Mouse (Mus musculus) layer of hippocampus, adult 8-10 months (tissue): ENCODE results near the gene Gatb. TPM values are rescaled to one million over a fixed set of nuclear protein-coding genes. Genes with fewer than 3 reads are reported as not detected.

ENCODE experiments used
- DNase-seq, 2 experiments: peaks; one replicate each; pipeline ENCODE4 v3.0.0; 2022; ENCODE audit warnings: low spot score in 2 of 2
- total RNA-seq, 4 experiments: library from RNA; stranded (reverse); gene quantifications; 2 replicates each; pipeline ENCODE4 v1.2.4; 2022

Gene Gatb
- total RNA-seq, 4 experiments from 2014 or later = 16.8 to 23.8 (median 23.4) TPM

DNA sequence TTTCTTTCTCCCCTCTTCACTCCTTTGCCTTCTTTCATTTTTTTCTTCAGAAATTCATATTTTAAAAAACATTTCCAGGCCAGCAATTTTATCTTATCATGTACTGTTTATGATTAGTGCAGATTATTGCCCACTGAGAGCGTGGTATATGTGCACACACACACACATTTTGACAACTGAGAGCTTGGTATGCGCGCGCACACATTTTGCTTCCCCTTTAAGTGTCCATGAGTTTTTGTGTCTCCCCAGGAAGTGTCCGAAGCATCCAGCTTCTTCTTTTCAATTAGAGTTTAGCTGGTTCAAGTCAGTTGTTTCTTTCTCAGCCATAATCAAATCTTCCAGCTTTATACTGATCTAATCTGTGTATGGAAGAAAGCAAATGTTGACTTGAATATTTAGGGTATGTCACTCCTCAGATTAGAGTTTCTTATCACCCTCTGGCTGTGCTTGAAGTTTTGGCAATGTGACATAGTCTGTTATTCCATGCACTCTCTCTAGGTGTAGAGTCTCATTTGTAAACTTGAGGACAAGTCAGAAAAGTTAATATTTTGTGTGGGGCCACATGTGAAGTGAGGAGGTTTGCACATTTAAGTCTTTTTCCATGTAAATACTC lies 18.8 kb downstream of the Gatb start:
- no peak for DNase-seq

DNA sequence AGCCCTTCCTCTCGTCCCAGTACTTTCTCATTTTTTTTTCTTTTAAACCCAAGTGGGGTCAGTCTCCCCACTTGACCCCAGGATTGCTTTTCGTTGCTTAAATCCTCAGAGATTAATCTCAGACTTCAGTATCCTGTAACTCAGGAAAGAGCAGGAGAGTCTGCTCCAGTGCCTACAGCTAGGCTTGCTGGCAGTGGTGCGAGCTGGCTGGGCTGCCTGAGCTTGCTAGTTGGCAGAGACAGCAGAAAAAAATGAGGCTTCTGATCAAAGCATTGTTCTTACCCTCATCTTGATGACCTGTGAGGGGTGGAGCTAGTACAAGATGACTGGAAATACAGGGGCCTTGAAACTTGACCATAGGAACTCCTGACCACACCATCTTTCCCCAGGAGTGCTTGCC lies 20.5 kb downstream of the Gatb start:
- no peak for DNase-seq

DNA sequence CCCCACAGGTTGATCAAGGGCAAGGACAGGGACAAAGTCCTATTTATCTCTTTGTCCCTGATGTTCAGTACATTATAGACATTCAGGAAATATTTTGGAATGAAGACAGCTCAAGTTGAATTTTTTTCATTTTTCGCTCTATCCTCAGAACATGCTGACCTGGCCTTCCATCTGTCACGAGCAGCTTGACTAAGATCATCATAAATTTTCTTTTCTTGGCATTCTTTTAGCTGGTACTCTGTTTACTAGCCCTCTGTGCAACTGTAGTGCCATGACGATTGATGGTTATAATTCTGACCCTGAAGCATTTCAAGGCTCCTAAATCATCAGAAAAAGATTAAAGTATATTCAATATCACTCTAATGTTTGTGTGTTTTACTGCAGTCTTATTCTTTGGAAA lies 25.6 kb downstream of the Gatb start:
- DNase-seq = no peak

DNA sequence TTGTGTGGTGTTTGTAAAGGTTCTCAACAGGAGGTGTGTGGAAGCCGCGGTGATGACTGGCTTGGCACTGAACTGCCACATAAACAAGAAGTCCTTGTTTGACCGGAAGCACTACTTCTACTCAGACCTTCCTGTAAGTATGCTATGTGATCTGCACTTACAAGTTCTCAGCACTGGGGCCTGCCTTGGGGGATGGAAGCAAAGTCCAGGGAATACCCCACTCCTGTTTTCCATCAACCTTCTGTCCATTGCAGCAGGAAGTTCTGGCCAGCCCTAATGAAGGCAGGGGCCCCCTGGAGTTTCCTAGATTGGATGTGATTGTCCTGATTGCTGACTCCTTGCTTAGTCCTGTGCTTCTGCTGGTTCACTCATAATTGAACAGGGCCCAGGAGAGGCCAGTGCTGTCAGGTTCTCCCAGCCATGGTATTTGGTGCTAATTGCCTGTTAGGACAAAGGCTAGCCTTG lies 28.0 kb downstream of the Gatb start:
- no peak for DNase-seq

DNA sequence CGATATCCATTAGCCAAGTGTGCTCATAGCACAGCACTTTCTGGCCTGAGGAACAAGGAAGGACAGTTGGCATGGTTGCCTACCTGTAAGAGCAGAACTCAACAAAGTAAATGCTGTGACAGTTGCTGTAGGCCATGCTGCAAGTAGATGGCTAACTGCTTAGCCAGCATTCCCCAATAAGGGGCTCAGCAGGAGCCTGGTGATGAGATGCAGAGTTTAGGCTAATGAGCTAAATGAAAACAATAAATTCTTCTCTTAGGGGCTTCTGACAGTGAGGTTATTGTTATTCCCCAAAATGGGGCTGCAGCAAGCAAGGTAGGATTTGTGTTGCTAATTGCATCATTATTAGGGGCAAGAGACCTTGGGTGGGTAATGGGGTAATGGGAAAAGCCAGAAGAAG lies 29.9 kb downstream of the Gatb start:
- DNase-seq = no peak

DNA sequence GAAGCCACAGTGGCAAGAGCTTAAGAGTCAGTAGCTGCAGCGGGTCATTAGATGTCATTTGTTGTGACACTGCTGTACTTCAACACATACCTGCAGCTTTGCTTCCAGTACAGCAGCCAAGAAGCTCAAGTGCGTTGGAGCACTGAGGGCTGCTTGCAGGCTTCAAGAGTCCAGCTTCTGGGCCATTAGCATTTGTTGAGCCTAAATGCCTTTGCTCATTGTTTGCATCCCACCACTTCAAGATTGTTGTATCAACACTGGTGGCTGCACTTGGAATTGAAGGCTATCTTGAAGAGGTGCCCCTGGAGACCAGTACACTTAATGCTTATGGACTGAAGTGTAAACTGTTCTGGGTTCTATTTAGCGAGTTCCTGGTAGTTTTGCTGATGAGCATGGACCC lies 33.0 kb downstream of the Gatb start:
- no peak for DNase-seq

DNA sequence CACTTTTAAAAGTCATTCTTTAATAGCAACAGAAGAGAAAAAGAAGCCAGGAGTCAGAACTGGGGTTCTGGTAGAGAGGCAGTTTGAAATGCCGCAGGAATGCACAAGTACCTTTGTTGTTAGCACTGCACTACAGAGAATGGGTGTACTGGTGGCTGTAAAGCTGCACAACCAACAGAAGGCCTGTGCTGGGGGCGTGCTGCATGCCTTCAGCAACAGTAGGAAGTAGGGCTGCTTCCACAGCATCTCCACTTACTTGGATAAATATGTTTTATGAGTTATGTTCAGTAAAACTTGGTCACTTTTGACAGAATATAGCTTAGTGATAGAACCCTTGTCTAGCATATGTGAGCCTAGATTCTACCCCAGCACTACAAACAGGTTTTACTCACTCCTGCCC lies 33.8 kb downstream of the Gatb start:
- DNase-seq = no peak

DNA sequence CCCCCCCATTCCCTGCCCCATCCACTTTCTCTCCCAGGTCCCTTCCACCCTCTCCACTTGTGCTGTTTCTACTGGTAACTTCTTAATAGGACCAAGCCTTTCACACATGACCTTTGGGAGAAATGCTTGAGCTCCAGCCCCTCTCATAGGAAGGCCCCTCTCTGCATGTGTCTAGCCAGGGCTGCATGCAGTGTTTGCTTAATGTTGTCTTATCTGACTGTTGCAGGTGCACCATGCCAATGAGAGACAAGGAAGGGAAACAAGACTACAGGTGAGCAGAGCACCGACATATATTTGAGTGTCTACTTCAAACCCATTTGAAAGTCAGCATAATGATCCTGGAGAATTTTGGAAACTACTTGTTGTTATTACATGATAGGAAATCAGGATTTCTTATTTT lies 42.5 kb downstream of the Gatb start:
- no peak for DNase-seq

DNA sequence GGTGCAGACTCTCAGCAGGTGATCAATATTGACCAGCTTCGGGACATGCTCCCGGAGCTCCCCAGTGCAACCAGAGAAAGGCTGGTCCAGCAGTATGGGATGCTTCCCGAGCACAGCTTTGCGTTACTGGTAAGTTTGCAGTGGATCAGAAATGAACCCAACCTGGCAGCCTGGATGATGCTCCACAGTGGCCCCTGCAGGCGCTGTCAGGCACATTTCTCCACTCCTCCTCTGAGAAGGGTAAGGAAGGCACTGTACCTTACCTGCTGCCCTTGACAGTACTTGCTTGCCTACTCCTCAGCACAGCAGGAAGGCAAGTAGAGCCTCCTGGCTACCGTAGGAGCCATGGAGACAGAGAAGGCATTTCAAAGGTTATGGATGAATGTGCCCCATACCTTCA lies 45.0 kb downstream of the Gatb start:
- DNase-seq = no peak

DNA sequence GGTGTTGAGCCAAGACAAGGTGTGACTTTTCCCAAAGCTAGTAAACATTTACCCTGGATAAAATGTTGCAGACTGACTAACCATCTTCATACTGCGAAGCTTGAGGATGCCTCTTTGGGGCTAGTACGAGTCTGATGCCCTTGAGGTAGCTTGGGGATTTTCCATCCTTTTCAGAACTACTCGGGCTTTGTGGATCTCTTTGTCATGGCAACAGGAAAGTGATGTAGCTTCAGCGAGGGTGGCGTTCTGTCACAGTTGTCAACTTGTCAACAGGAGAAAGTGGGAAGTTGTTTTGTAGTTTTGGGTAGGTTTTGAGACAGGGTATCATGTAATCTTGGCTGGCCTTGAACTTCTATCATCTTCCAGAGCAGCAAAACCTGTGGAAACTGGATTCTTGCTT lies 45.4 kb downstream of the Gatb start:
- DNase-seq = no peak

DNA sequence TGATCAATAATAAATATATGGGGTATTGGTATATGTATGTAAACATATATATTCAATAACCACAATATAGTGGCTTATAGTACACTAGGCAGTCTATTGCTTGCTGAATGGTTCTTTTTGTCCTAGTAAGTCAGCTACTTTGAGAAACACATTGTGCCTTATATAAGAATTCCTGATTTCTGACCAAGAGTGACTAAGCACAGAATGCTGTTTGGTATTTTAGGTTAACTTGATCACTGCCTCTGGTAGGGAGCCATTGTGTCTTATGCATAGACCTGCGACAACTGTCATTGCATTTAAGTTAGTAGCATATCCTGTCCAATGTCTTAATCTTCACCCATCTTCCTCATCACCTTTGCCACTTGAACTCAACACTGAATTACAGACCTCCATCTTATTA lies 45.8 kb downstream of the Gatb start:
- no peak for DNase-seq

DNA sequence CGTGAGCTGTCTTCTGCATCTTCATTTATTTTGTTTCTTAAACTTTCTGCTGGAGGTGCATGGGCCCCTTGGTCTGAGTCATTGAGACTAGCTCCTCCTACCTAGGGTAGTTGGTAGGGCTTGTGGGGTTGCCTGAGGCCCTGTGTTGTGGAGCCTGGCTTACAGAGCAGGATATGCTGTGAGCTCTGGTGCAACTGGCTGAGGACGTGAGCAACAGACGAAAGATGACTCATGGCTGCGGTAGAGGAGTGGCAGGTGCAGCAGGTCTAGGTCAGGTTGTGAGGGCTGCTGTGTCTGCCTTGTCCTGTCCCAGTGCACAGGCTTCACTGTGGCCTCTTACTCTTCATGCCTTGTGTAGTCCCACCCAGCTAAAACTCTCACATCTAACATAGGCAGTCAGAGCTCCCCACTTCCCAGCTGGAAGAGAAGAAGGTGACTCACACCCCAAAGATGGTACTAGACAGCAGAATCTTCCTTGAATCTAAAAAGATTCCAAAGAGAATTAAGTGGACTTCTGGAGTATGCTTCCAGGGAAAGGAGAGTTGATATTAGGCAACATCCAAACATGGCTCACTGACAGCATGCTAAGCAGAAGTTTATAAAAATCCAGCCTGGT lies 56.1 kb downstream of the Gatb start:
- DNase-seq = no peak

DNA sequence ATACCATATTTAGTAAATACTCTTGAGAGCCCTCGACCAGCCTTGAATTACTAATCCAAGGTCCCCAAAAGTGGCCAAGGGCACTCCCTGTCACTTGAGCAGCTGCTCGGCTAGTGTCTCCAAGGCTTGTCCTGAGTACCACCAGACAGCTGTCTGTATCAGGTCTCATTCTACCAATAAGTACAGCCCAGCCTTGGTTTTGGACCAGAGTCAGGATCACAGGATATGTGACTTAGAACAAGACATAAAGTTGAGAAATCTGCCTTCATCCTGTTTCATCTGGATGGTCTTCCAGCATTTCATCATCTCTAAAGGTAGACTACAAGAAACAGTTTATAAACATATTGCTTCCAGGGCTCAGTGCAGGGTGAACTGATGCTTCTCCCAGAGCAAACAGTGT lies 59.8 kb downstream of the Gatb start:
- DNase-seq = no peak

DNA sequence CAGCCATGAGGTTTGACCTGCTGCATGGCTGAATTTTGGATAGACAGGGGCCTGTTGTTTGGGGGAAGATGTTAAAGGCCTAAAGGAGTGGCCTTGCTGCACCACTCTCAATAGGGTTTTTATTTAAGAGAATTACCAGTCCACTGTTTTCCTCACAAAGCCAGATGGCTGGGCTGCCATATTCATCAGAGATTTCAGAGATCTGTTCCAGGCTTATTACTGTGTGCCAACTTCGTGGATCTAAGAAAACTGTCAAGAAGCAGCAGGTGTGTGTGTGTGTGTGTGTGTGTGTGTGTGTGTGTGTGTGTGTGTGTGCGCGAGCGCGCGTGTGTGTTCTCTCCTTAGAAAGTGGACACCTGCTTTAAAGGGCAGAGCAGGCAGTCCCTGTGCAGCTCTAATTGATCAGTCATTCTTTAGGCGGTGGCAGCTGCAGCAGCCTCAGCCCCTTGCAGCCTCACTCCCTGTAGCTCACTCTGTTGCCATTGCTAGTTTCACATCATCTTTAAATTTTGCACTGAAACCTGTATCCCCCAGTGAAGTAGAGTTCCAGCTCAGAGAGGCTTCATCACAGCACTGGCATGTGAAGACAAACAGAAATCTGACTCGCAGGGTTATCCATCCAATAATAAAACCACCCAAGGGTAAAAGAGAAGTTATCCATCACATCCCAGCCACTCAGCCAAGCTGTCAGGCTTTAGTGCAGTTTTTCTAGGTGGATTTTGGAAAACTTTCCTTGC lies 60.6 kb downstream of the Gatb start:
- DNase-seq = no peak

DNA sequence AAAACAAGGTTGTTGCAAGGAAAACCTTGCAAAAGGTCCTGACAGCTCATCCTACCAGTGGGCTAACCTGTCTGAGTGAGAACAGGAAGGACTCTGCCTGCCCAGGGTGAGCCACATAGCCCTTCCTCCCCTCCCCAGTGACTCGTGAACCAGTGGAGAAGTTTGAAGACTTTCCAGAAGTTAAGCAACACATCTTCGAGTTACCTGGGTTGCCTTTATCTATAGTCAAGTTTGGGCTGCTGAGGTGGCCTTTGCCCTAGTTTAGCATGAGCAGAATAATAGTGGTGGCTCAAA lies 61.2 kb downstream of the Gatb start:
- DNase-seq = no peak

DNA sequence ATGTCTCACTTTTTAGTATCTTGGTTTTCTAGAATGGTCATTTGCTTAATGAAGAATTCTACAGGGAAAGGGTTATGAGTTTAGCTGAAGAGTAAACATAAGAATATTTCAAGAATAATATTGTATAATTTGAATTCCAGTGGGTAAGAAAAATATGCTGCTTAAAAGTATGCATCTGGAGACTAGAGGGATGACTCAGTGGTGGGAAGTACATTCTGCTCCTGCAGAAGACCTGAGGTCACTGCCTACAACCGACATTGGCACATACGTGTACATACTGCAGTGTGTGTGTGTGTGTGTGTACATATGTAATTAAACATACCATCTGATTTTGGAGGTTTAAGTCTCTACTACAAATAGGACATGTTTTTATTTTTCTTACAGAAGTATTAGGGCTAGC lies 61.7 kb downstream of the Gatb start:
- no peak for DNase-seq

DNA sequence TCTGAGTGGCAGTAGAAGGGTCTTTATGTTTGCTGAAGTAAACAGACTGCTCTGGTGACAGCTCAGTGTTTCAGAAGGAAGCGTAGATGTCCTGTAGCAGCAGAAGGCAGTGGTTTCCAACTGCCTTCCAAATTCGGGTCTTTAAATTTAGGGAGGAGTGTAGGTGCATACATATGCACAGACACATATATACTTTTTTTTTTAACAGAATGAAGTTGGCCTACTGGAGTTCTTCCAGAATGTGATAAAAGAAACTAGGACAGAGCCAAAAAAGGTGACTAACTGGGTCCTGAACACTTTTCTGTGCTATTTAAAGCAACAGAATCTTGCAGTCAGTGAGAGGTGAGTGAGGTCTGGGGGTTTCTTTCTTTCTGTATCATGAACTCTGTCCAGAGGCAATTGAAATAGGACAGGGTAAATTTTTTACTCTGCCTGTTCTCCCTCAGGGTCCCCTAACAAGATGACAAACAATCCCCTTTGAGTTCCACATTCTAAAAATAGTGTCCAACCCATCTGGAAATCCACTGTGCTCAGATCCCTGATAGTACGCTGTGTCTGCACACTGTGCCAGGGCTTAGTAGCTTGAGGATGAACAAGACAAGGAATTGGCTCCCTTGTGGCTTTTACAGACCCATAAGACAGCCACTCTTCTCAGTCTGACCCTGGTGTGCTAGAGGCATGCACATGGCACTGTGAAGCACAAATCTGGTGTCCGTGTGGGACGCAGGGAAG lies 63.0 kb downstream of the Gatb start:
- DNase-seq = no peak

DNA sequence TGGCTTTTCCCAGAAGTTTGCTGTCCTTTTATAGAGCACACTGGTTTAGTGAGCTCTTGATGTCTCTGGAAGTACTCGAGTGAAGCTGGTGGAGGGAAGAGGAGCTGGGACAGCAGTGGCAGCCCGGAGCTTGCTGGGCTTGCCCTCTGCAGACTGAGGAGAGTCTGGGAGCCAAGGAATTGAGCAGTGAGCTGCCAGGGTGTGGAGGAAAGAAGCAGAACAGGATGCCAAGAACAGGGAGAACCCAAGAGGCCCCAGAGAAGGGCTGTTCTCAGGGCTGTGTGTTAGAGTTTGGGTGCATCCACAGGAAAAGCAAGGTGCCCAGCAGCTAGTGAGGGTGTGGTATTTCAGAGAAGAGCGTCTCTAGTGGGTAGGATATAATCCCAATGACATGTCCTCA lies 67.8 kb downstream of the Gatb start:
- no peak for DNase-seq

DNA sequence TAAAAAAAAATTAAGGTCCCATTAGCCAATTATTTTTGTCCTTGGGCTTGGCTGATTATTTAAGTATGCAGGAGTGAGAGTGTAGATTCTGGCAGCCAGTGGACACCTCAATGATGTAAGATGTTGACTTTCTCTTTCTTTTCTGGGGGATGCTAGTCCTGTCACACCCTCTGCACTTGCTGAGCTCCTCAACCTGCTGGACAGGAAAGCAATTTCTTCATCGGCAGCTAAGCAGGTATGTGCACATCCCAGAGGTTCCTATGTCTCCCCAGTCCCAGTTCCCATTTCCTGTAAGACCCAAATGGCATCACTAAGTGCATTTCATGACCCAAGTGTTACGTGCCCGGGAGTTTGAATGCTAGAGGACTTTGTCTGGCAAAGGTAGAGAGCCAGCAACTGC lies 70.9 kb downstream of the Gatb start:
- DNase-seq = no peak

DNA sequence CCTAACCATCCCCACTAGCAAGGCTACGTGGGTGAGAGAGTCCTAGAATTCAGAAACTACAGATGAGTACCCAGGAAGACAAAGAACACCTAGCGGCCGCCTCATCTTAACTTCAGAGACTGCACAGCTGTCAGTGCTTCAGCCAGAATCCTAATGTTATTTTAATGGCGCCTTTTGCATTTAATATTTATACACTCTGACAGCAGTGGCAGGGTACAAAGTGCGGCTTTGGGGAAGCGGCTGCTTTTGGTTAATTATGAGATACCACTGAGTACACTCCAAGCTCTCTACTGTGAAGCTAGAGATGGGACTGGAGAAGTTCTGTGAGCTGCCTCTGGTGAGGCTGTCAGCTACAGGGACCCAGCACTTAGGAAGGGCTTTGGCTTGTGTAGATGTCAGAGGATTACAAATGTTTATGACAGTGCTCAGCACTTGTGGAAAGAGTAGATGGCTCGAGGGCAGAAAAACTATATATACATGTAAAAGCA lies 71.6 kb downstream of the Gatb start:
- DNase-seq = no peak

DNA sequence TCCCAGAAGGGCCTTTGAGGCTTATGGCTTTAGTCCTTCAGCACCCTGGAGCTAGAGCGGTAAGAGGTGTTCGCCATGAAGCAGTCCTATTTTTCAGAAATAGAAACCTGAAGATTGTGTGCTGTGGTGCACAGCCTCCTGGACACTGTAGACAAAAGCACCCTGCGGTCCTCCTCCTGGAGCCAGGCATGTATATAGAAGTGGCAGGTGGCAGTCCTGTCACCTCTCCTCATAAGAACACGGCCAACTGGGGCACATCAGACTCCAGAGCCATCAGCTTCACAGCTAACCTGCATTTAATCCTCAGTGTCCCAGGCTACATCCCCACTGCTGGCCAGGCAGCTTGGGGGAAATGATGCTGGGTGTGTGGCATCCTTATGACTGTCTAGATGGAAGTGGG lies 75.3 kb downstream of the Gatb start:
- no peak for DNase-seq
